Mouse (Mus musculus) limb, embryonic 11.5 days (tissue): ENCODE results near the gene Lep. TPM values are rescaled to one million over a fixed set of nuclear protein-coding genes. Genes with fewer than 3 reads are reported as not detected.

ENCODE experiments used
- ATAC-seq: fragments of 200-750 bp; cut with Nextera tagmentation; 2 replicates; pipeline ENCODE4 v1.8.0; 2017; ENCODE audit warnings: low read depth; ENCODE audit not compliant: insufficient number of reproducible peaks, low FRiP score, low TSS enrichment
- DNase-seq: peaks from one replicate; pipeline ENCODE4 v3.0.0-alpha.2; 2015; ENCODE audit warnings: low spot score
- H3K27ac ChIP-seq: fragments of 300-500 bp; sonication (generic); replicated peaks from 2 replicates; pipeline ENCODE4 v1.5.1; 2014; ENCODE audit warnings: low read depth, mild to moderate bottlenecking, low read length
- H3K27me3 ChIP-seq: fragments of 300-500 bp; sonication (generic); 2 replicates; pipeline ENCODE4 v1.6.1; 2014; ENCODE audit warnings: mild to moderate bottlenecking, low read length, mixed read lengths; ENCODE audit not compliant: control insufficient read depth, insufficient read depth
- H3K36me3 ChIP-seq: fragments of 300-500 bp; sonication (generic); 2 replicates; pipeline ENCODE4 v1.6.1; 2014; ENCODE audit warnings: mild to moderate bottlenecking, low read length, moderate library complexity, mixed read lengths; ENCODE audit not compliant: control insufficient read depth, insufficient read depth
- H3K4me1 ChIP-seq: fragments of 300-500 bp; sonication (generic); 2 replicates; pipeline ENCODE4 v1.6.1; 2014; ENCODE audit warnings: low read length, mixed read lengths; ENCODE audit not compliant: control insufficient read depth, insufficient read depth
- H3K4me2 ChIP-seq: fragments of 300-500 bp; sonication (generic); 2 replicates; pipeline ENCODE4 v1.6.1; 2014; ENCODE audit warnings: low read depth, mild to moderate bottlenecking, moderate library complexity; ENCODE audit not compliant: severe bottlenecking
- H3K4me3 ChIP-seq: fragments of 300-500 bp; sonication (generic); 2 replicates; pipeline ENCODE4 v1.5.1; 2014; ENCODE audit warnings: low read depth, low read length
- H3K9ac ChIP-seq: fragments of 300-500 bp; sonication (generic); 2 replicates; pipeline ENCODE4 v1.6.1; 2014; ENCODE audit warnings: mild to moderate bottlenecking, low read length
- H3K9me3 ChIP-seq: fragments of 300-500 bp; sonication (generic); 2 replicates; pipeline ENCODE4 v1.6.1; 2016; ENCODE audit warnings: low read length; ENCODE audit not compliant: control insufficient read depth
- WGBS: fragments of 180-500 bp; shearing (Covaris S2); extraction: QIAGEN DNeasy Blood & Tissue Kit; methylation state at CpG from one replicate; pipeline ENCODE4 v1.1.7; 2014; 5-methylcytosine and 5-hydroxymethylcytosine counted together
- microRNA-seq: library from miRNA; unstranded; fragments of <30 nt; microRNA quantifications from one replicate; pipeline ENCODE4, GENCODE M21; 2016
- polyA plus RNA-seq: library from polyadenylated mRNA; unstranded; fragments of >200 nt; fragmentation: Nextera tagmentation; extraction: Ambion mirVana; gene quantifications from 2 replicates; pipeline ENCODE4 v1.2.1, GENCODE M21; 2014

The Lep gene
- polyA plus RNA-seq, 1 experiment from 2014 or later: not detected

DNA sequence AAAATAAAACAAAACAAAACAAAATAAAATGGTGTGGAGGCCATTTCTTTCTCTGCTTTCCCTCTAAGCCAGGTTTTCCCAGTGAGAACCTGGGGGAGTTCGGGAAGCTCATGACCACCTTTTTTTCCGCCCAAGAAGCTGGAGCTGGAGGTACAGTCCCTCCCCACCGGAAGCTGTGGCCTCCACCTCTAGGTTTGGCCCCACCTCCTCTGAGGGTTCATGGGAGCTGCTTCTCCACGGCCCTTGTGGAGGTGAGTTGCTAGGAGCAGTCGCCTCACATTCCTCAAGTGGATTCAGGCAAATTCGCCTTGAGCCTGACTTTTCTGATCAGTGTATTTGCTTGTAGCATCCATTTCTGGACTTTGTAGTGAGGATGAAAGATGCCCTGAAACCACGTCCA is 55.7 kb downstream of the Lep start:
- WGBS: 68% methylated on average over 7 of the region's 7 CpGs
- DNase-seq: no peak
- H3K4me2 ChIP-seq: no peak overlapping the region
- H3K9ac ChIP-seq: no peak overlapping the region
- H3K36me3 ChIP-seq: no peaks in the 10 kb centered on the region
- H3K27ac ChIP-seq: no peak overlapping the region
- no peak for ATAC-seq
- no peaks in the 10 kb centered on the region for H3K27me3 ChIP-seq
- peaks cover 3% of the 10 kb centered on the region; the same call in 1 of the 2 replicates for H3K9me3 ChIP-seq
- H3K4me1 ChIP-seq: no peaks in the 10 kb centered on the region
- H3K4me3 ChIP-seq: no peak overlapping the region

DNA sequence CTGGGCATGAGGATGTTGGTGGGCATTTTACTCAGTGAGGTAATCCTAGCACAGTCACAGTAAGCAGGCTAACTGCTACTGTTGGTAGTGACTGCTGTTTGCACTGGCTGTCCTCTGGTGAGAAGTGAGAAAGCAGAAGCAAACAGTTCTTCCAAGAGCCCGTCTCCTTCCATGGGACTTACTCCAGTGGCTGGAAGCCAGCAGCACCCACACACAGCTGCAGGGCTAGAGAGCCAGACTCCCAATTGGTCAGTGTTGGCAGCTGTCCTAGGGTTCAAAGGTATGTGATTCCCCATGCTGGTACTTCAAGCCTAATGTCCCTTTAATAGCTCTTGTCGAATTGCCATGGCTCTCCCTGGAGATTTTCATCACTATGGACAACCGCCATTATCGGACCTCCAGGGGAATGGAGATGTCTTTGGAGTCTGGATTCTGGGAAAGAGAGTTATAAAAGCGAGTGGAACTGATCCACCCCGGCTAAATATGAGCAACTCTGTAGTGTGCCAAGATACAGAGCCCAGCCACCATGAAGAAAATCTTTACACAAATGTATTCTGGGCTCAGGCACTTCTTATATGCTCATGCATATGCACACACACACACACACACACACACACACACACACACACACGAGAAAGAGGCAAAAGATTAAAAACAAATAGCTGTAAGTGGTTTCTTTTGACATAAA is 57.5 kb downstream of the Lep start:
- ATAC-seq: no peak
- H3K4me3 ChIP-seq: no peak overlapping the region
- 71% methylated on average over 7 of the region's 7 CpGs for WGBS

DNA sequence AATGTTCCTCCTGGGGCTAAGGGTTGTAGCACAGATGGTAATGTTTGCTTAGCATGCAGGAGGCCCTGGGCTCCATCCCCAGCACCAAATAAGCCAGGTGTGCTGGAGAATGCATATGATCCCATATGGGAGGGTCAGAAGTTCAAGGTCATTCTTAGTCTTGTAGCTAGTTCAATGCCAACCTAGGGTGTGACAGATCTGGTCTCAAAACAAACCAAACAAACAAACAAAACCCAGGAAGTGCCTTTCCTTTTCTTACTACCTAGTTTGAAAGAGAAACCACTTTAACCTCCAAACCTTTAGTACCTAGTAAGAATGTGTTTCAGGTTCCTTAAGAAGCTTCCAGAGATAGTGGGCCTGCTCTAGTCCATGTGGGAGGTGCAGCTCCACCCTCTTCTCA is 58.2 kb downstream of the Lep start:
- Histone ChIP-seq H3K27me3 (no peaks in the 10 kb centered on the region), H3K9me3 (no peaks in the 10 kb centered on the region), H3K4me1 (no peaks in the 10 kb centered on the region), H3K4me2 (no peak overlapping the region), H3K9ac (no peak overlapping the region), H3K27ac (no peak overlapping the region), H3K4me3 (no peak overlapping the region), H3K36me3 (no peaks in the 10 kb centered on the region)
- DNase-seq (no peak), ATAC-seq (no peak)

More for the DNA sequence above, 57.5 kb downstream of the Lep start:
- Histone ChIP-seq H3K36me3 (no peaks in the 10 kb centered on the region), H3K9ac (no peak overlapping the region), H3K4me2 (no peak overlapping the region), H3K4me1 (no peaks in the 10 kb centered on the region), H3K27me3 (no peaks in the 10 kb centered on the region), H3K9me3 (no peaks in the 10 kb centered on the region), H3K27ac (no peak overlapping the region)
- no peak for DNase-seq

DNA sequence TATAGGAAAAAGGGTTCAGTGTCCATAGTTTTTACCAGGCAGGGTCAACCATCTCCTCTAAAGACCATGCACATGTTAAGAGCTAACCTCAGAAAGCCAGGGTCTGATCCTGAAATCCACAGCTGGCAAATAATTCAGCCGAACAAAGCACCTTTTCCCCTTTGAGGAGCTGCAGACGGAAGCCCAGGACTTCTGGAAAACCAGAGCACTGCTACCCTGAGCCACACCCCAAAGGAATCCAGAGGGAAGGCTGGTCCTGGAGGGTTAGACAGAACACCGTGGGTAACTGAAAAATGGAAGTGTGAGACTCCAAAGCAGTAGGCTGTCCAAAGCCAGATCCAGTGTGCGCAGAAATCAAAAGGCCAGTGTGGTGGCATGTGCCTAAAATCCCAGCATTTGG is 58.9 kb downstream of the Lep start:
- DNase-seq: no peak
- Histone ChIP-seq H3K27ac (no peak overlapping the region), H3K4me2 (no peak overlapping the region), H3K4me1 (no peaks in the 10 kb centered on the region), H3K27me3 (no peaks in the 10 kb centered on the region), H3K36me3 (no peaks in the 10 kb centered on the region), H3K9me3 (no peaks in the 10 kb centered on the region), H3K9ac (no peak overlapping the region), H3K4me3 (no peak overlapping the region)
- WGBS: 77% methylated on average over 4 of the region's 4 CpGs
- no peak for ATAC-seq

DNA sequence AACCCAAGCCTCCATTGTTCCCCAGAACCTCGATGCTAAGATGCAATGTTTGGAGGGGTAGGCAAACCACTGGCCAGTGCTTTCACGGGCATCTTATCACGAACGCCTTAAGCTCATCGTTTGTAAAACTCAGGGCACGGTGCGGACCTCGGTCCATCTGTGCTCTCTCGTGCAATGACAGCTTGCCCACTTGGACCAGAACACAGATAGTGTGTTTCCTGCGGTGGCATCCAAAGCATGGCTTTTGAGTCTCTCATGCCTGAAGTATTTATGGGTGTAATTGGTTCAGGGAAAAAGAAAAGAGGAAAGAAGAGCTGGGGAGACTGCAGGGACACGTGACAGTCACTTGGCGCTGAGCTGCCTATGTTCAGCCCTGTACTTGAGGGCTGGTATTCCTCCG is 60.0 kb downstream of the Lep start:
- no peak overlapping the region for H3K27ac ChIP-seq
- no peak for ATAC-seq
- 90% methylated on average over 13 of the region's 13 CpGs for WGBS

More for the DNA sequence above, 60.0 kb downstream of the Lep start:
- no peak overlapping the region for H3K9ac ChIP-seq
- H3K9me3 ChIP-seq: no peaks in the 10 kb centered on the region
- H3K27me3 ChIP-seq: no peaks in the 10 kb centered on the region
- DNase-seq: no peak
- no peak overlapping the region for H3K4me2 ChIP-seq
- peaks cover 4% of the 10 kb centered on the region; the same call in 1 of the 2 replicates for H3K36me3 ChIP-seq
- H3K4me3 ChIP-seq: no peak overlapping the region
- no peaks in the 10 kb centered on the region for H3K4me1 ChIP-seq

Small RNA genes lying within 50 kb of the gene (microRNA-seq; reads per million reads assigned to microRNA genes)
- not detected for gene Mir129-1

Other genes starting within 250 kb of the Lep start
- 0.33 and 0.48 TPM in 2 replicates for gene Lrrc4, start 228.5 kb upstream of the Lep start, polyA plus RNA-seq
- 70.3 and 74.9 TPM in 2 replicates for gene Rbm28, start 104.8 kb downstream of the Lep start, polyA plus RNA-seq
- gene Prrt4, start 119.4 kb downstream of the Lep start, polyA plus RNA-seq: 1.2 TPM in 2 replicates
- 40.8 and 50.1 TPM in 2 replicates for gene Impdh1, start 156.1 kb downstream of the Lep start, polyA plus RNA-seq
- gene Hilpda, start 212.3 kb downstream of the Lep start, polyA plus RNA-seq: 41.6 and 43.0 TPM in 2 replicates
- 0.33 and 0.81 TPM in 2 replicates for gene Fam71f2, start 219.4 kb downstream of the Lep start, polyA plus RNA-seq